Mouse (Mus musculus) forebrain, embryonic 11.5 days (tissue): ENCODE measurements around the gene Meis1. TPM values are rescaled to one million over a fixed set of nuclear protein-coding genes. Genes with fewer than 3 reads are reported as not detected.

ENCODE experiments used
- ATAC-seq: fragments of 200-750 bp; cut with Nextera tagmentation; replicated peaks from 2 replicates; pipeline ENCODE4 v1.8.0; 2017; ENCODE audit warnings: moderate TSS enrichment; ENCODE audit not compliant: low FRiP score
- DNase-seq: peaks from one replicate; pipeline ENCODE4 v3.0.0-alpha.2; 2017; ENCODE audit warnings: low spot score
- H3K27ac ChIP-seq: fragments of 300-500 bp; sonication (generic); 2 replicates; pipeline ENCODE4 v1.5.1; 2014; ENCODE audit warnings: low read depth, low read length
- H3K27me3 ChIP-seq: fragments of 300-500 bp; sonication (generic); 2 replicates; pipeline ENCODE4 v1.6.1; 2014; ENCODE audit warnings: mild to moderate bottlenecking, low read length, mixed read lengths; ENCODE audit not compliant: control insufficient read depth, insufficient read depth
- H3K36me3 ChIP-seq: fragments of 300-500 bp; sonication (generic); 2 replicates; pipeline ENCODE4 v1.6.1; 2014; ENCODE audit warnings: mild to moderate bottlenecking, low read length, moderate library complexity, mixed read lengths; ENCODE audit not compliant: control insufficient read depth, insufficient read depth
- H3K4me1 ChIP-seq: fragments of 300-500 bp; sonication (generic); replicated peaks from 2 replicates; pipeline ENCODE4 v1.6.1; 2014; ENCODE audit warnings: low read length, mixed read lengths; ENCODE audit not compliant: control insufficient read depth, insufficient read depth
- H3K4me2 ChIP-seq: fragments of 300-500 bp; sonication (generic); 2 replicates; pipeline ENCODE4 v1.6.1; 2014; ENCODE audit warnings: low read depth, mild to moderate bottlenecking, low read length, moderate library complexity, mixed read lengths; ENCODE audit not compliant: severe bottlenecking
- H3K4me3 ChIP-seq: fragments of 300-500 bp; sonication (generic); 2 replicates; pipeline ENCODE4 v1.5.1; 2014; ENCODE audit warnings: low read depth, low read length
- H3K9ac ChIP-seq: fragments of 300-500 bp; sonication (generic); 2 replicates; pipeline ENCODE4 v1.6.1; 2014; ENCODE audit warnings: low read length
- H3K9me3 ChIP-seq: fragments of 300-500 bp; sonication (generic); 2 replicates; pipeline ENCODE4 v1.6.1; 2016; ENCODE audit warnings: low read length, mixed read lengths; ENCODE audit not compliant: control insufficient read depth
- WGBS: fragments of 180-500 bp; shearing (Covaris S2); extraction: QIAGEN DNeasy Blood & Tissue Kit; methylation state at CpG from one replicate; pipeline ENCODE4 v1.1.7; 2014; 5-methylcytosine and 5-hydroxymethylcytosine counted together
- polyA plus RNA-seq: library from polyadenylated mRNA; unstranded; fragments of >200 nt; fragmentation: Nextera tagmentation; extraction: Ambion mirVana; gene quantifications from 2 replicates; pipeline ENCODE4 v1.2.1, GENCODE M21; 2014

Gene Meis1
- polyA plus RNA-seq, 1 experiment from 2014 or later = 29.9 TPM

DNA sequence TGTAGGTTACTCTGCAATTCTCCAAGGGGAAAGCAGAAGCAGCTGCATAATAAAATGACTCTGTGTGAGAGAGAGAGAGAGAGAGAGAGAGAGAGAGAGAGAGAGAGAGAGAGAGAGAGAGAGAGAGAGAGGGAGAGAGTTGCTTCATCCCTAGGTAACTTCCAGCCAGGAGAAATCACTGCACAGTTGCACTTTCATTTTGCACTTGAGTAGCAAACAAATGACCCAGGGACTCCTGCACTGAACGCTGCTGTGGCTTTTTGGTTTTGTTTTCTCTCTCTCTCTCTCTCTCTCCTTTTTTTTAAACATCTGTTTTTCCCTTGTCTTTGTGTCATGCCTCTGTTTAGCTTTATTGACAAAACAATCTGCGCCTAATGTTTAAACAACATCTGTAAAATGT lies 118.3 kb downstream of the Meis1 start:
- ATAC-seq = no peak
- no peak overlapping the region for H3K27ac ChIP-seq
- H3K27me3 ChIP-seq = no peaks in the 10 kb centered on the region; the same call in 1 of the 2 replicates
- no peaks in the 10 kb centered on the region for H3K4me1 ChIP-seq
- no peaks in the 10 kb centered on the region for H3K9me3 ChIP-seq
- no peak overlapping the region for H3K4me3 ChIP-seq
- no peak overlapping the region for H3K9ac ChIP-seq
- DNase-seq = no peak
- H3K4me2 ChIP-seq = no peak overlapping the region
- no peaks in the 10 kb centered on the region for H3K36me3 ChIP-seq
- WGBS = 60% methylated on average over 2 of the region's 2 CpGs

DNA sequence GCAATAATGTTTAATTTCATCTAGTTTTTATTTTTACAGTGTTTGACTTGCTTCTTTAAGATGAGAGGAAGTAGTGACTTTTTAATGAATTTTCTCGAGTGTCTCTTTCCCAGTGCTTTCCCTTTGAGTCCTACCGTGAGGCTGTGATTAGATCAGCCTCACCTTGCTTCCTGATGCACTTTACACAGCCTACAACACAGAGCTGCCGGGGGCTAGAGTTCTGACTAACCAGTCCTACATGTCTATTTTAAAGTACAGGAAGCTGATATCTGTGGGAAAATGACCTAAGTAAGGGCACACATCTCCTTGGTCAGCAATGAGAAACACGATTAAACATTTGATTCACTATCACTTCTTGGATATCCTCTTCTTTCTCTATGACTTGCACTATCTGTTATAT lies 119.9 kb downstream of the Meis1 start:
- H3K4me3 ChIP-seq = no peak overlapping the region
- ATAC-seq (no peak), DNase-seq (no peak)
- no peaks in the 10 kb centered on the region; the same call in 1 of the 2 replicates for H3K27me3 ChIP-seq
- H3K9me3 ChIP-seq = no peaks in the 10 kb centered on the region
- H3K9ac ChIP-seq = no peak overlapping the region
- no peak overlapping the region for H3K27ac ChIP-seq
- 77% methylated on average over 4 of the region's 4 CpGs for WGBS
- H3K4me1 ChIP-seq = no peaks in the 10 kb centered on the region
- H3K36me3 ChIP-seq = no peaks in the 10 kb centered on the region
- no peak overlapping the region for H3K4me2 ChIP-seq

DNA sequence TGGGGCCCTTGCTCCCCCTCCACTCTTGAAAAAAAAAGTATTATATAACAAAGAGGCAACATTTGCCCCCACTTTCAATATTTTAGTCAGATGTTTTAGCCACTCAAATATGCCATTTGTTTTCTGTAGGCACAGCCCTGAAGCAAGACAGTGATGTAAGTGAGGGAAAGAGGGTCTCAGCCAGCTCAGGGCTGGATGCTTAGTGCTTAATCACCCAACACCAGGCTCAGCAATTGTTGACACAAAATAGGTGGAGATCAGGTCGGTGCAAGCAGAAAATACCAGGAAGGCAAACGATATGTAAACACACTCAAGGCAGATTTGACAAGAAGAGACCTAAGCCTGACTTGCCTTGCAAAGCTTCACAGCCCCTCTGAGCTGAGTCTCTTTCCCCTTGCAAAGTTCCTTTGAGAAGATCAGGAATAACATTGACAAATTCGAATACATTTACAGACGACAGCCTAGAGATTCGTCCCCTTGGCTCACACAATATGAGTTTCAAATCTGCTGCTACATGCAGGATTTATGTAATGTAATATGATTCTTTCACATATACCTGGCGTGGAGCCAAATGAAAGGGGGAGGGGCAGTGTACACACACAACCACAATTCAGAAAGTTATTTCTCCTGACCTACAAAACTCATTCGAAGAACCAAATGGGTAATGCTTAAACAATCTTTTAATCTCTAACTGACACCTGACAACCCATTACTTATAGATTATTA lies 120.7 kb downstream of the Meis1 start:
- DNase-seq (no peak), ATAC-seq (no peak)
- Histone ChIP-seq H3K4me2 (no peak overlapping the region), H3K9ac (no peak overlapping the region), H3K27me3 (no peaks in the 10 kb centered on the region; the same call in 1 of the 2 replicates), H3K4me1 (no peaks in the 10 kb centered on the region), H3K4me3 (no peak overlapping the region), H3K27ac (no peak overlapping the region), H3K9me3 (no peaks in the 10 kb centered on the region), H3K36me3 (no peaks in the 10 kb centered on the region)
- 64% methylated on average over 7 of the region's 7 CpGs for WGBS

DNA sequence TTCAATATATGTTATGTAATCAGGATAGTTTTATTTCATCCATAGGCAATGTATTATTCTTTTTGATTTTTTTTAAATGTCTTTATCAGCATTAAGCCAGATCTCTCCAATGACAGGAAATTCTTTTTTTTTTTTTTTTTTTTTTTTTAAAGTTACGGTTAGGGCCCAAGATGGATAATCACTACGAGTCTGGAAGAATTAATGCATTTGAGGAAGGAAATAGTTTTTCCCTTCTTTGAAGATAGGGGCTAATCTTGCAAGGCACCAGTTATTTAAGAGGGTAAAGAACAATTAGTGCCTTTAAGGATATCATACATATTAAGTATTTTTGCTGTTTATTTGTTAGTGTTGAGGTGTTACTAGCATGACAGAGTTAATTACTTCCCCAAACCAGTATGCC lies 121.5 kb downstream of the Meis1 start:
- Histone ChIP-seq H3K27me3 (no peaks in the 10 kb centered on the region; the same call in 1 of the 2 replicates), H3K36me3 (no peaks in the 10 kb centered on the region), H3K9me3 (no peaks in the 10 kb centered on the region), H3K4me2 (no peak overlapping the region), H3K27ac (no peak overlapping the region), H3K9ac (no peak overlapping the region), H3K4me1 (no peaks in the 10 kb centered on the region), H3K4me3 (no peak overlapping the region)
- ATAC-seq (no peak), DNase-seq (no peak)
- 88% methylated on average over 2 of the region's 2 CpGs for WGBS

DNA sequence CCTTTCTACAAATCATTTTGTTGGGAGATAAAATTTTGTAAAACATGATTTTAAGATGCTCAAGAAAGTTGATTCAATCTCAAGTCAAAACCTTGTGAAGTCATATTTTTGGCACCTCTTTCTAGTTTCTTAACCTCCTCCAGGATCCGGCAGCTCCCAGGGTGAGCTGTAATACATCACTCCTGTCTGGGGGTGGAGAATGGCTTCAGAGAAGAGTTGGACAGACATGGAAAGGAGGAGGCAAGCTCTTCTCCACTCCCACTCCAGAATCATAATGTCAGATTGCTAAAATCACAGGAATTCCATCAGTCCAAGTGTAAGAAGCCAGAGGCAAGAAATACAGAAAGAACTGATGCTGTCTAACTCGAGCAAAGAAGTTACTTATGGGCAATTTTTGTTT lies 126.3 kb downstream of the Meis1 start:
- H3K36me3 ChIP-seq = no peaks in the 10 kb centered on the region
- WGBS = 79% methylated on average over 2 of the region's 2 CpGs
- no peak for ATAC-seq
- no peaks in the 10 kb centered on the region for H3K9me3 ChIP-seq
- H3K27ac ChIP-seq = no peak overlapping the region
- no peak overlapping the region for H3K4me3 ChIP-seq
- no peaks in the 10 kb centered on the region for H3K27me3 ChIP-seq
- no peak overlapping the region for H3K4me2 ChIP-seq
- H3K4me1 ChIP-seq = no peaks in the 10 kb centered on the region
- no peak overlapping the region for H3K9ac ChIP-seq
- DNase-seq = no peak

DNA sequence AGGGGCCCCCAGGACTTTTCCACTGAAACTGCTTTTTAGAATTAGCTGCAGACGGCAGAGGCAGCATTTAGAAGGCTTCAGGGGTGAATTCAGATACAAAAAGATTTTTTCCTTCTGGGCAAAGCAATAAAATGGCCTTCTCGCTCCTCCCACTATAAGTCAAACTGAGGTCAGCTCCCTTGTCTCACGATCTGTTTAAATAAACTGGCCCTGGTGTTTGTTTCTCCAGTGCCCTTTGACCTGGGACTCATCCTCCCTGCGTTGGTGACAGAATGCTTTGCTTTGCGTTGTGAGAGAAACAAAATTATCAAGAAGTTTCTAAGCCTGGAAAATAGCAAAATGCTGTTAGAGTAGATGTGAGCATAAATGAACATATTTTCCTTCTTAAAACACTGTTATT lies 129.6 kb downstream of the Meis1 start:
- no peaks in the 10 kb centered on the region for H3K36me3 ChIP-seq
- ATAC-seq (no peak), DNase-seq (no peak)
- H3K9ac ChIP-seq = no peak overlapping the region
- no peaks in the 10 kb centered on the region; the same call in none of the 2 replicates for H3K27me3 ChIP-seq
- peaks cover 6% of the 10 kb centered on the region; the same call in 1 of the 2 replicates for H3K4me1 ChIP-seq
- H3K27ac ChIP-seq = no peak overlapping the region
- no peaks in the 10 kb centered on the region for H3K9me3 ChIP-seq
- no peak overlapping the region for H3K4me3 ChIP-seq
- WGBS = 18% methylated on average over 5 of the region's 5 CpGs
- no peak overlapping the region for H3K4me2 ChIP-seq

DNA sequence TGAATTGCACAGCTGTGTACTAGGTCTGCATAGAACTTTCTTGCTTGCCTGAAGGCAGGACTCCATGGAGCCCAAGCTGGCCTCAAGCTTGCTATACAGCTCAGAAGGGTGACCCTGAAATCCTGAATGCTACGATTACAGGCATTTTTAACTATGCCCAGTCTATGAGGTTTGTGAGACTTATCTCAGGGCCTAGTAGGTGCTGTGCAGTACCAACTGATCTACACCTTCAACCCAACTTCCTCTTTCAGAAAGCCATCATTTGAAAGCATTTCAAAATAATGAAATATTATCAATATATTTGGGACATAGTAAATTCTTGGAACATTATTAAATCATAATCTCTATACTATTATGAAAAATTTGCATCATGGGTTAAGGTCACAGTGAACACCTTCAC lies 130.1 kb downstream of the Meis1 start:
- H3K4me3 ChIP-seq = no peak overlapping the region
- no peak for DNase-seq
- H3K9me3 ChIP-seq = no peaks in the 10 kb centered on the region
- H3K4me1 ChIP-seq = peaks cover 6% of the 10 kb centered on the region; the same call in 1 of the 2 replicates
- H3K4me2 ChIP-seq = no peak overlapping the region
- H3K27me3 ChIP-seq = no peaks in the 10 kb centered on the region; the same call in none of the 2 replicates
- H3K36me3 ChIP-seq = no peaks in the 10 kb centered on the region
- no peak overlapping the region for H3K9ac ChIP-seq
- ATAC-seq = no peak
- WGBS = 69% methylated on average over 1 of the region's 1 CpGs
- H3K27ac ChIP-seq = no peak overlapping the region

DNA sequence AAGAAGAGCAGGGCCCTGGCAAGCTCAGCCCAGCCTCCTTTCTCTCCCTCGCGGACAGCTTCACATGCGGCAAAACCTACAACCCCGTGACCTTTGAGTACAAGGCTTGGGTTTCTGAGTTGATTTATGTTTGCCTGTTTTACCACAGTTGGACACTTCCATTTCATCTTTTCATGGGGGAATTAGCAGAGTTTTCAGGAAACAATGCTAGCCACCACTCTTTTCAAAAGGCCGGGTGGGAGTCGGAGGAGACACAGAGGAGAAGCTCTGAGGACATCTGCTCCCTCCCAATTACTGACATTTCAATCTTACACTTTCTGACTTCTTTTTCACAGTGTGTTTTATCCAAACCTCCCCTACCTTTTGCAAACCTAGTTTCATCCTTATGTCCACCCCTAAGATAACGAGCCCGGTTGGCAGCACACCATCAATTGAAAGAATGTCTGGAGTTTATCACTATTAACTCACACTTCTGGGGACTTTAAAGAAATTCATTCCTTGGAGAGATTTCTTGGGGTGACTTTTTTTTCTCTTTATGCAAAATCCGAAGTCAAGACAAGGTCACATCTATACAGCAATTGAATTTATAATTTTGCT lies 133.0 kb downstream of the Meis1 start:
- DNase-seq (no peak), ATAC-seq (no peak)
- 5% methylated on average over 9 of the region's 9 CpGs for WGBS
- peaks cover under 1% of the 10 kb centered on the region for H3K27me3 ChIP-seq
- H3K9ac ChIP-seq = no peak overlapping the region
- H3K4me3 ChIP-seq = no peak overlapping the region
- H3K4me1 ChIP-seq = peaks cover 21% of the 10 kb centered on the region
- no peaks in the 10 kb centered on the region for H3K9me3 ChIP-seq
- no peak overlapping the region for H3K27ac ChIP-seq
- no peaks in the 10 kb centered on the region for H3K36me3 ChIP-seq
- no peak overlapping the region for H3K4me2 ChIP-seq
